Mouse (Mus musculus): ENCODE measurements around the gene Plcb2. TPM values are rescaled to one million over a fixed set of nuclear protein-coding genes. Genes with fewer than 3 reads are reported as not detected.
A peak's percentile ranks its signal among the peaks of the same experiment; 100 is the strongest.

Gene Plcb2
- polyA plus RNA-seq, 2 experiments, result 0.74 to 2.1 TPM

DNA sequence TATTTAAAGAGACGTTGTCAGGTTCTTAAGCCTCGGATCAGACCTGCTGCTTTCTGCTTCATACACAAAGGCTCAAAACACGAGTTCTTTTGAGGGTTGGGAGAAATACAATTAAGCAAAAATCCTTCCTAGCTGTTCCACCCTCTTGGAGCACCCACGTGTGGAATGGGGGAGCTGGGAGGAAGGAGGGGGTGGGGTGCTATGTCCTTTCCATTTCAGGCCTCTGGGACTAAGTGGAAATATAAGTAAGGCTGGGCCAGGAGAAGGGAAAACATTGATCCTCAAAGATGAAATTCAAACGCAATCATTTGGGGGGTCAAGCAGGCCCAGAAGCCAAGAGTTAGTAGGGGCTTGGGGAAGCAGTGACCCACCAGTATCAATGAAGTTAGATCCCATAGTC lies 27.1 kb downstream of the Plcb2 start:
- Histone ChIP-seq H3K9me3 (ENCODE audit: control insufficient read depth, low read length) (no peaks in the 10 kb centered on the region), H3K4me3 (replicated peaks; ENCODE audit: low read length) (0 out of 2 replicates have a peak overlapping the region, but pooled peaks have one; percentile 31), H3K27ac (replicated peaks; ENCODE audit: low read depth, low read length) (no peak overlapping the region), H3K27me3 (ENCODE audit: control insufficient read depth, insufficient read depth, low read length) (peaks cover 83% of the 10 kb centered on the region), H3K9ac (ENCODE audit: low read depth, low read length, severe bottlenecking) (no peak overlapping the region), H3K36me3 (ENCODE audit: control insufficient read depth, insufficient read depth, low read length) (no peaks in the 10 kb centered on the region), H3K4me1 (ENCODE audit: control insufficient read depth, insufficient read depth, low read length) (peaks cover 21% of the 10 kb centered on the region; the same call in 1 of the 2 replicates), H3K4me2 (replicated peaks; ENCODE audit: low read depth, low read length, severe bottlenecking) (no peak overlapping the region)
- DNase-seq (ENCODE audit: low spot score) (no peak), ATAC-seq (ENCODE audit: low FRiP score, low read depth) (no peak)
- 8% methylated on average over 5 of the region's 5 CpGs for WGBS
- TF ChIP-seq POLR2A (IDR thresholded peaks at IDR 0.05; ENCODE audit: borderline replicate concordance, extremely low read depth, insufficient read depth, insufficient read length), result no peak

DNA sequence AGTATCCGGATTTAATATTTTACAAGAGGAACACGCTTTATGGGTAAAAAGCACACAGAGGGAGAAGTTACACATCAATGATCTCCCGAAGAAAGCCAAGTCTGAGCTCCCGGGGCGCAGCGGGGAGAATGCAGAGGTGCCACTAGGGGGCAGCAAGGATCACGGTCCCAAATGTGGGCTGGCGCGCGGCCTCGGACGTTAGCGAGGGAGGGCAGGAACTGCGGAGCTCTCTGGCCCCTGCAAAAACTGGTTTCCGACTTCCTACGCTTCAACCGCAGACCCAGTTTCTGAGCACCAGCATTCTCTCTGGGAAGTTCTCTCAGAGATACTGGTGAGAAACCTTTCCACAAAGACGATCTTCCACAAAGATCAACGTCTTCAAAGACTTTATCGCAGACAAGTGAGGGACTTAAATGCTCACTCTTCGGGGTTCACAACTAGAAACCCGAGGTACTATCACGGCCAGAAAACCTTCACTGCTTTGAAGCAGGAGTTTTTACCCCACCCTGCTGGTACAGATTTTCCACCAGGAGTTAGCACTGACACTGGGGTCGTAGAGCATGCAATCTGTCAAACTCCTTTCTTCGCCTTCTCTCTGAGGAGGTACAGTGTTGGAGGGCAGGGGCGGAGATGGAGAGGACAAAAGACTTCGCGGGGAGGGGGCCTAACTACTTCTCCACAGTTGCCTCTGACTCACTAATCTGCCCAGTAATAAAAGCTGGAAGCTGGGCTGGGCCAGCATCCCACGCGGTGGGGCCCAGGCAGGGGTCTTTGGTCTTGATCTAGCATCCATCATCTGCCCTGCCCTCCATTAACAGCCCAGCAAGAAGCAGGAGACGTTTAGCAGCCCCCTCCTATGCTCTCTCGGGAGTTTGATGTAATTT lies 27.8 kb downstream of the Plcb2 start:
- Histone ChIP-seq H3K27ac (replicated peaks; ENCODE audit: low read depth, low read length) (no peak overlapping the region), H3K4me1 (ENCODE audit: control insufficient read depth, insufficient read depth, low read length) (peaks cover 21% of the 10 kb centered on the region; the same call in 1 of the 2 replicates), H3K9ac (ENCODE audit: low read depth, low read length, severe bottlenecking) (no peak overlapping the region), H3K27me3 (ENCODE audit: control insufficient read depth, insufficient read depth, low read length) (peaks cover 81% of the 10 kb centered on the region), H3K9me3 (ENCODE audit: control insufficient read depth, low read length) (no peaks in the 10 kb centered on the region), H3K4me3 (replicated peaks; ENCODE audit: low read length) (peak overlapping the region; percentile 31), H3K4me2 (replicated peaks; ENCODE audit: low read depth, low read length, severe bottlenecking) (peak overlapping the region; percentile 47), H3K36me3 (ENCODE audit: control insufficient read depth, insufficient read depth, low read length) (no peaks in the 10 kb centered on the region)
- TF ChIP-seq POLR2A (IDR thresholded peaks at IDR 0.05; ENCODE audit: borderline replicate concordance, extremely low read depth, insufficient read depth, insufficient read length), result no peak
- DNase-seq (ENCODE audit: low spot score), result peak; percentile 77
- peak; percentile 41; the same call in 1 of the 2 replicates for ATAC-seq (ENCODE audit: low FRiP score, low read depth)
- 2% methylated on average over 32 of the region's 32 CpGs for WGBS

DNA sequence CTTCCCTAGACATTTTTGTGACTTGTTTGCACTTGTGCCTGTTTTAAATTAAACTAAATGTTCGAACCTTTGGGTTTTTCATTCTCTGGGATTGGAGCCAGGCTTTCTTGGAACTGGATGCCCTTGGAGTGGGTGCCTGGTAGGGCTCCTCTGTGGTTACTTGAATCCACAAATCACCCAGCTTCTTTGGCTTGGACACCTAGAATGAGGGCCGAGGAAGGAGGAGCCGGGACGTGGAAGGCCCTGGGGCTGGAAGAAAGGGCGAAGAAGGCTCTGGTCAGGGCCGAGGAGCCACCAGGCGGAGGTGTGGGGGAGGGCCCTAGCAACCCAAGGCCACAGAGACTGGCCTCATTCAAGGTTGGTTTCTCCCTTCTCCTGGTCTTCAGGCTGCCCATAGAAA lies 30.3 kb downstream of the Plcb2 start:
- Histone ChIP-seq H3K9me3 (ENCODE audit: control insufficient read depth, low read length) (no peaks in the 10 kb centered on the region), H3K4me3 (replicated peaks; ENCODE audit: low read length) (no peak overlapping the region), H3K4me2 (replicated peaks; ENCODE audit: low read depth, low read length, severe bottlenecking) (no peak overlapping the region), H3K36me3 (ENCODE audit: control insufficient read depth, insufficient read depth, low read length) (no peaks in the 10 kb centered on the region), H3K4me1 (ENCODE audit: control insufficient read depth, insufficient read depth, low read length) (peaks cover 11% of the 10 kb centered on the region; the same call in 1 of the 2 replicates), H3K9ac (ENCODE audit: low read depth, low read length, severe bottlenecking) (no peak overlapping the region), H3K27ac (replicated peaks; ENCODE audit: low read depth, low read length) (no peak overlapping the region), H3K27me3 (ENCODE audit: control insufficient read depth, insufficient read depth, low read length) (peaks cover 56% of the 10 kb centered on the region)
- DNase-seq (ENCODE audit: low spot score) (no peak), ATAC-seq (ENCODE audit: low FRiP score, low read depth) (no peak)
- no peak for TF ChIP-seq POLR2A (IDR thresholded peaks at IDR 0.05; ENCODE audit: borderline replicate concordance, extremely low read depth, insufficient read depth, insufficient read length)
- WGBS, result 20% methylated on average over 7 of the region's 7 CpGs

DNA sequence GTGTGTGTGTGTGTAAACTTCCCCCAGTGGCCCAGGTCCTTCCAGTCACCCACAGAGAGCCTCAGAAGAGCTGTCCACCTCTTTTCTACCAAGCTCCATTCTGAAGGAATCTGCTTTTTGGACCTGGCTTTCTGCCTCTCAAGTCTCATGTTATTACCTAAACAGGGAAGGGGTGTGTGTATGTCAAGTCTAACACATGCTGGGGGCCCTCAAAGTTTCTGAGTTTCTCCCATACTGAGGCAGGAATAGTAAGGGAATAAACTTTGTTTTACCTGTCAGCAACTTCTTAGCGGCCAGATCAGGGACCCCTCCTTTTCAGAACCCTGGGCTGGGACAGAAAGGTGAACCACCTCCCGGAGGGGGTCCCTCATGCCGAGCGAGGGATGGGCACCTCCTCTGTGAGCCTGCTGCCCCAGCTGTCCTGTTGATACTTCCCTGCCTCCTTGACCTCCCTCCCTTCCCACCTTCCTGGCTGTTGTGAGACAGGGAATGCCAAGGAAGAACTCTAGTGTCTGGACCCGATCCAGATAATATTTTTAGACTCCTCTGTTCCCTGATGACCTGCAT lies 30.8 kb downstream of the Plcb2 start:
- WGBS, result 46% methylated on average over 5 of the region's 5 CpGs
- Histone ChIP-seq H3K27me3 (ENCODE audit: control insufficient read depth, insufficient read depth, low read length) (peaks cover 50% of the 10 kb centered on the region), H3K4me2 (replicated peaks; ENCODE audit: low read depth, low read length, severe bottlenecking) (no peak overlapping the region), H3K9me3 (ENCODE audit: control insufficient read depth, low read length) (no peaks in the 10 kb centered on the region), H3K9ac (ENCODE audit: low read depth, low read length, severe bottlenecking) (no peak overlapping the region), H3K4me1 (ENCODE audit: control insufficient read depth, insufficient read depth, low read length) (peaks cover 7% of the 10 kb centered on the region; the same call in 1 of the 2 replicates), H3K27ac (replicated peaks; ENCODE audit: low read depth, low read length) (no peak overlapping the region), H3K36me3 (ENCODE audit: control insufficient read depth, insufficient read depth, low read length) (no peaks in the 10 kb centered on the region), H3K4me3 (replicated peaks; ENCODE audit: low read length) (no peak overlapping the region)
- no peak for TF ChIP-seq POLR2A (IDR thresholded peaks at IDR 0.05; ENCODE audit: borderline replicate concordance, extremely low read depth, insufficient read depth, insufficient read length)
- no peak for DNase-seq (ENCODE audit: low spot score)
- ATAC-seq (ENCODE audit: low FRiP score, low read depth), result no peak

DNA sequence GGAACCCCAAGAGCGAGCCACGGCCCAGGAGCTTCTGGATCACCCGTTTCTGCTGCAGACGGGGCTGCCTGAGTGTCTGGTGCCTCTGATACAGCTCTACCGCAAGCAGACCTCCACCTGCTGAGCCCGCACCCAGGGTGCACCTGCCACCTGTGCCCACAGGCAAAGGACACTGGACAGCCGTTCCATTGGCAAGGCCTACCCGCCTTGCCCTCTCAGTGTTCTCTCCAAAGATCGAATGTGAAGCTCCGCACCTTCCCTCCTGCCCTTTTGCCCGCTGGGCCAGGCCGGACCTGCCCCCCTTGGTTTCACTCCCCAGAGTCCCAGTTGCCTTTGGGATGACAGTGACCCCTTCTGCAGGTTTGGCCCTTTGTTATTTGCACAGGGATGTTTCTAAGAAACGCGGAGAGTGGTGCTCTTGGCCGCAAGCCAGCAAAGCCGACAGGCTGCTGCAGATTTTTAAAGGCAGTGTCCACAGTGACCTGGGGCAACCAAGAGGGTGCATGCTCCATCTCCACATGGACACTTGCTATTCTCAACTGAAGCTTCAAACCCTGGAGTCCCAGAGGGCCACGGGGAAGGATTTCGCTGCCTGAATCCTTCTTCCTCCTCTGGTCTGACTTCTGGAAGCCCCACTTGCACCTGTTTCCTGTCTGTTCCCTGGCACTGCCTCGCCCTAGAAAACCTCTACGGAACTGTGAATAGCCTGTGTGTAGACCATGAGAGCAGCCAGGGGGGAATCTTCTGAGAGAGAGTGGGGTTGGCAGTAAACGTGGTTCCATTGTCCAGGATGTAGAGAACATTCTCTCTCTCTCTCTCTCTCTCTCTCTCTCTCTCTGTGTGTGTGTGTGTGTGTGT lies 31.6 kb downstream of the Plcb2 start:
- peaks cover 43% of the 10 kb centered on the region for H3K27me3 ChIP-seq (ENCODE audit: control insufficient read depth, insufficient read depth, low read length)
- WGBS, result 47% methylated on average over 21 of the region's 21 CpGs

More for the DNA sequence above, 31.6 kb downstream of the Plcb2 start:
- H3K9me3 ChIP-seq (ENCODE audit: control insufficient read depth, low read length), result no peaks in the 10 kb centered on the region
- no peaks in the 10 kb centered on the region for H3K36me3 ChIP-seq (ENCODE audit: control insufficient read depth, insufficient read depth, low read length)
- H3K9ac ChIP-seq (ENCODE audit: low read depth, low read length, severe bottlenecking), result no peak overlapping the region
- H3K4me3 ChIP-seq (replicated peaks; ENCODE audit: low read length), result no peak overlapping the region
- DNase-seq (ENCODE audit: low spot score) (no peak), ATAC-seq (ENCODE audit: low FRiP score, low read depth) (no peak)
- no peak overlapping the region for H3K27ac ChIP-seq (replicated peaks; ENCODE audit: low read depth, low read length)
- no peak overlapping the region for H3K4me2 ChIP-seq (replicated peaks; ENCODE audit: low read depth, low read length, severe bottlenecking)
- peaks cover 7% of the 10 kb centered on the region; the same call in 1 of the 2 replicates for H3K4me1 ChIP-seq (ENCODE audit: control insufficient read depth, insufficient read depth, low read length)
- TF ChIP-seq POLR2A (IDR thresholded peaks at IDR 0.05; ENCODE audit: borderline replicate concordance, extremely low read depth, insufficient read depth, insufficient read length), result no peak
